Mouse (Mus musculus) c-Kit-positive CD71-positive TER-119-positive erythroid progenitor cells, embryonic 14.5 days (primary cell): ENCODE results near the gene Gm10800.
"Not testable (repeated sequence)": the region's sequence is repeated elsewhere in the genome, so short reads cannot be mapped to it uniquely, and the experiment has no call there.

Experiments
- DNase-seq: peaks from one replicate; pipeline ENCODE4 v3.0.0-alpha.2; 2013; ENCODE audit warnings: low spot score

Gene Gm10800

DNA sequence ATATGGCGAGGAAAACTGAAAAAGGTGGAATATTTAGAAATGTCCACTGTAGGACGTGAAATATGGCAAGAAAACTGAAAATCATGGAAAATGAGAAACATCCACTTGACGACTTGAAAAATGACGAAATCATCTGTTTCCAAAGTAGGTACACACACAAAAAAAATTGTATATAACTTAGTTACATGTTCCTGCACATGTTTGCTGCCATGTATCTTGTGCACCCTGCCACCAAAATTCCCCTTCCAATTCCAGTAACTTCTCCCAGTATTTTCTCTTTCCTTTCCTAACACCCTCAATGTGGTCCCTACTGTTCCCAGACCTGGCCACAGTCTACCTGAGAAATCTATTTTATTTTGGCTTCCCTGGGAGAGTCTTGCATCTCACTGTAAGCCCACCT, at the start of gene Gm10800:
Gene Gm10800, minus strand, starts transcription at position 101 of the 400 bp plus-strand sequence.
- not testable (repeated sequence) for DNase-seq

DNA sequence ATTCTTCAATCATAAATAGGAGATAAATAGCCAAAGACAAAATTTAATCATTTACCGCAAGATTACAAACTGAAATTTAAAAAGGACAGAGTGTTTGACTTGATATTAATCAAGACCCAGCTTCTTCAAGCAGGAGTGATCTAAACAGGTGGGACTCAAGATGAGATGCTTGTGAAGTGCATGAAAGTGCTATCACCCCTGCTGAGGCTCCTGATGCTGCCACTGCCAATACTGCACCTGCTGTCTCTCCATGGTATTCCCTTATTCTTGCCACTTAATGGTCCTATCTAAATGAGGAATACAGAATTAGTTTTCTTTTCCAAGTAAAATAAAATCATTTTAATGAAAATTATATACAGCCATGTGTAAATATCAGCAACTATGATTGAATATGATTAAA, 30.4 kb upstream of the Gm10800 start:
- DNase-seq = no peak

DNA sequence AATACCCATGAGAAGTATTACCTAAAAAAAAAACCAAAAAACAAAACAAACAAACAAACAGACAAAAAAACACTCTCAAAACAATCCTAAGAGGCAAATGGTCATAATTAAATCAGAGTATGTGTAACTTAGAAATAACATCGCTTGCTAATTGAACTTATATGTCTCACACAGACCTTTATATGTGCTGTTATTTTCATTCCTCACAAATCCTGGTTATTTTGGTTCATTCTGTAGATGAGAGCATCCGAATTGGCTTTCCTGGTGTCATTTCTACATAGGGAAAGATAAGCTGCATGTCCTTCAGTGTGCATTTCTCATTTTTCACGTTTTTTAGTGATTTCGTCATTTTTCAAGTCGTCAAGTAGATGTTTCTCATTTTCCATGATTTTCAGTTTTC, 5.2 kb downstream of the Gm10800 start, which contains the start of gene Gm10801:
Gene Gm10801, plus strand, starts transcription at position 301 of the 400 bp plus-strand sequence.
- not testable (repeated sequence) for DNase-seq
